Mouse (Mus musculus) thymus, adult 2 months (tissue): ENCODE measurements around the gene Sptssb. TPM values are rescaled to one million over a fixed set of nuclear protein-coding genes. Genes with fewer than 3 reads are reported as not detected.

Source experiments
- DNase-seq: peaks from one replicate; pipeline ENCODE4 v3.0.0; 2021
- H3K27ac ChIP-seq: fragments of 200-500 bp; 2 replicates; pipeline ENCODE4 v1.5.1; 2012; ENCODE audit warnings: low read length, control low read depth; ENCODE audit not compliant: control insufficient read depth, insufficient read depth
- H3K27me3 ChIP-seq: fragments of 200-500 bp; 2 replicates; pipeline ENCODE4 v1.6.1; 2012; ENCODE audit warnings: mild to moderate bottlenecking, low read length, moderate library complexity, mixed read lengths; ENCODE audit not compliant: control insufficient read depth, insufficient read depth
- H3K36me3 ChIP-seq: fragments of 200-500 bp; 2 replicates; pipeline ENCODE4 v1.6.1; 2012; ENCODE audit warnings: mild to moderate bottlenecking, low read length, moderate library complexity; ENCODE audit not compliant: control insufficient read depth, insufficient read depth
- H3K4me1 ChIP-seq: fragments of 200-500 bp; replicated peaks from 2 replicates; pipeline ENCODE4 v1.6.1; 2012; ENCODE audit warnings: low read length; ENCODE audit not compliant: control insufficient read depth, insufficient read depth
- H3K4me3 ChIP-seq: fragments of 200-500 bp; 2 replicates; pipeline ENCODE4 v1.5.1; 2012; ENCODE audit warnings: mild to moderate bottlenecking, low read length, control low read depth, moderate library complexity; ENCODE audit not compliant: control insufficient read depth, insufficient read depth
- CTCF ChIP-seq: fragments of 200-500 bp; IDR thresholded peaks from 2 replicates; pipeline ENCODE4 v1.5.1; 2012; ENCODE audit warnings: mild to moderate bottlenecking, control low read depth, low read length, moderate library complexity, borderline replicate concordance; ENCODE audit not compliant: control insufficient read depth, poor library complexity, insufficient read depth; ENCODE audit errors: extremely low read depth
- POLR2A ChIP-seq: fragments of 200-500 bp; IDR thresholded peaks from 2 replicates; pipeline ENCODE4 v1.6.1; 2012; ENCODE audit warnings: mild to moderate bottlenecking, low read length, control low read depth, moderate library complexity; ENCODE audit not compliant: control insufficient read depth, poor library complexity, insufficient read depth; ENCODE audit errors: extremely low read depth
- WGBS: fragments of 180-500 bp; shearing (Covaris S2); methylation state at CpG from one replicate; pipeline ENCODE4 v1.1.7; 2018; 5-methylcytosine and 5-hydroxymethylcytosine counted together
- polyA plus RNA-seq: library from polyadenylated mRNA; depleted of rRNA; stranded (reverse); fragments of >200 nt; gene quantifications from 2 replicates; pipeline ENCODE4 v1.2.3, GENCODE M21; 2012

Gene Sptssb
- polyA plus RNA-seq, 1 experiment, result 5.5 TPM

DNA sequence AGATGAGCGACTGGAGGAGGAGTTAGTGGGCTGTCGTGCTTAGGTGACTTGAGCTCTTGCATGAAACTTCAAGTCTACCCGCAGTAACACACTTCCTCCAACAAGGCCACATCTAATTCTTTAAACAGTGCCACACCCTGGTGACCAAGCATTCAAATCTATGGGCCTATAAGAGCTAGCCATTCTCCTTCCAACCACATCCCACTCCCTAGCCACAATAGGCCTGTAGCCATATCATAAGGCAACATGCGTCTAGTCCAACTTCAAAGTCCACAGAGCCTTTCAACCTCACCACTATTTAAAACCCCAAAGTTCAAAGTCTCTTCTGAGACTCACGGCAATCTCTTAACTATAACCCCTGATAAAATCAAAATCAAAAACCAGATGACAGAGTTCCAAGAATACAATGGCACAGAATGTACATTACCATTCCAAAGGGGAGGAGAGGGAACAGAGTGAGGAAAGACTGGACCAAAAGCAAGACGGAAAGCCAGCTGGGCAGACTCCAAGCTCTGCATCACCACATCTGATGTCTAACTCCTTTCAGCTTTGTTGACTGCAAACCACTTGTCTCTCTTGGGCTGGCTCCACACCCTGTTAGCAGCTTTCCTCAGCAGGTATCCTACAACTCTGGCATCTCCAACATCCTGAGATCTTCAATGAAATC lies 13.1 kb upstream of the Sptssb start:
- Histone ChIP-seq H3K36me3 (no peaks in the 10 kb centered on the region), H3K27ac (no peak overlapping the region), H3K4me1 (no peaks in the 10 kb centered on the region), H3K27me3 (no peaks in the 10 kb centered on the region), H3K4me3 (no peak overlapping the region)
- WGBS, result 16% methylated on average over 6 of the region's 6 CpGs
- no peak for DNase-seq
- no peak for TF ChIP-seq CTCF
- TF ChIP-seq POLR2A, result no peak

- no peaks in the 10 kb centered on the region for H3K4me1 ChIP-seq
- TF ChIP-seq CTCF (no peak), POLR2A (no peak)
- WGBS, result 94% methylated on average over 14 of the region's 14 CpGs
- no peaks in the 10 kb centered on the region for H3K36me3 ChIP-seq
- H3K4me3 ChIP-seq, result no peak overlapping the region
- DNase-seq, result no peak
- H3K27me3 ChIP-seq, result no peaks in the 10 kb centered on the region
- H3K27ac ChIP-seq, result no peak overlapping the region
Observed at GRCm38 (mm10) chr3:69871174-69871573, 11.4 kb upstream of the Sptssb start.

GRCm38 (mm10) chr3:69869702-69870101 lies 10.0 kb upstream of the Sptssb start:
- no peak overlapping the region for H3K27ac ChIP-seq
- WGBS, result 85% methylated on average over 8 of the region's 8 CpGs
- no peak for DNase-seq
- no peak overlapping the region for H3K4me3 ChIP-seq
- H3K36me3 ChIP-seq, result no peaks in the 10 kb centered on the region
- no peaks in the 10 kb centered on the region for H3K4me1 ChIP-seq
- H3K27me3 ChIP-seq, result no peaks in the 10 kb centered on the region
- TF ChIP-seq POLR2A (no peak), CTCF (no peak)

- Histone ChIP-seq H3K27me3 (no peaks in the 10 kb centered on the region; the same call in 1 of the 2 replicates), H3K36me3 (no peaks in the 10 kb centered on the region), H3K4me3 (no peak overlapping the region), H3K4me1 (no peaks in the 10 kb centered on the region), H3K27ac (no peak overlapping the region)
- WGBS, result 46% methylated on average over 9 of the region's 9 CpGs
- TF ChIP-seq POLR2A, result no peak
- TF ChIP-seq CTCF, result no peak
- DNase-seq, result no peak
Observed at GRCm38 (mm10) chr3:69861789-69862395, 2.2 kb upstream of the Sptssb start.

- Histone ChIP-seq H3K4me1 (no peaks in the 10 kb centered on the region), H3K27me3 (no peaks in the 10 kb centered on the region; the same call in 1 of the 2 replicates), H3K4me3 (no peak overlapping the region; the same call in 1 of the 2 replicates), H3K27ac (no peak overlapping the region), H3K36me3 (no peaks in the 10 kb centered on the region)
- WGBS, result 2% methylated on average over 40 of the region's 40 CpGs
- no peak for TF ChIP-seq POLR2A
- TF ChIP-seq CTCF, result no peak
- no peak for DNase-seq
Observed at GRCm38 (mm10) chr3:69860589-69861521, 1.1 kb upstream of the Sptssb start.

DNA sequence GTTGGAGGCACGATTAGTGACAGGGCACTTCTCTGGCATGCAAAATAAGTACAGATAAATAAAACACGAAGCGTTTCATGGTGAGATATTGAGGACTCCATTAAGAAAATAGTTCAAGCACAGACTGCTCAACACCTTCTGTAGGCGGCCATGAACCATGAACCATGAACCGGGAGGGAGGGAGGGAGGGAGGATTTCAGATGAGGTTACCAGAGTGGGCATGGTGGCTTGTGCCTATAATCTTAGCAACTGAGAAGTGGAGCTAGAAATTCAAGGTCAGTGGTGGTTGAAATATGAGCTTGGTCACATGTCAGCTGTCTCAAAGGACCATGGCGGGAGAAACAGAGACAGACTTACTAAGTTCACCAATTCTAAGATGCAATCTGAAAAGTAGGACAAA lies 20.3 kb downstream of the Sptssb start:
- Histone ChIP-seq H3K27ac (no peak overlapping the region), H3K27me3 (no peaks in the 10 kb centered on the region), H3K36me3 (no peaks in the 10 kb centered on the region), H3K4me1 (no peaks in the 10 kb centered on the region), H3K4me3 (no peak overlapping the region)
- WGBS, result 95% methylated on average over 6 of the region's 6 CpGs
- no peak for TF ChIP-seq POLR2A
- no peak for DNase-seq
